Mouse (Mus musculus): ENCODE results near the gene 2310050C09Rik. TPM values are rescaled to one million over a fixed set of nuclear protein-coding genes. Genes with fewer than 3 reads are reported as not detected.

The 2310050C09Rik gene
- total RNA-seq (2023), result not detected in 4 replicates

DNA sequence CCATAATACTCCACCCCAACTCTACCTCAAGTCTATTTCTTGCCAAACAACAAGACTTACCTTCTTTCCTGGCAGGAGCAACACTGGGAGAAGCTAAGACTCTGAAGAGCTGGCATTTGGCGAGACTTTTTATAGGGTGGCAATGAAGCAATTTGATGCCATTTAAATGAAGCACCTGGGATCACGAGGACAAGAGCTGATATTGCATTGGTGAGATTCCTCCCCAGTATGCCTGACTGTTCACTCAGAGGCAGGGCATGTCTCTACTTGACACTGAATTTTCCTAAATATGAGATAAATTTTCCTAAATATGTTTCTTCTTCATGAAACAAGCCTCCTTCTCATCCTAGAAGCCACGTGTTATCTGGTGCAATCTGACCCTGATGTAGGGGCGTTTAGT, at the start of gene 2310050C09Rik:
TSS of gene 2310050C09Rik (minus strand) at position 101 of the 400 bp plus-strand sequence.

GRCm38 (mm10) chr3:92851186-92851585, 18.8 kb downstream of the 2310050C09Rik start, which contains the start of gene Lce1l:
Gene Lce1l (minus strand): TSS chr3:92851286.

DNA sequence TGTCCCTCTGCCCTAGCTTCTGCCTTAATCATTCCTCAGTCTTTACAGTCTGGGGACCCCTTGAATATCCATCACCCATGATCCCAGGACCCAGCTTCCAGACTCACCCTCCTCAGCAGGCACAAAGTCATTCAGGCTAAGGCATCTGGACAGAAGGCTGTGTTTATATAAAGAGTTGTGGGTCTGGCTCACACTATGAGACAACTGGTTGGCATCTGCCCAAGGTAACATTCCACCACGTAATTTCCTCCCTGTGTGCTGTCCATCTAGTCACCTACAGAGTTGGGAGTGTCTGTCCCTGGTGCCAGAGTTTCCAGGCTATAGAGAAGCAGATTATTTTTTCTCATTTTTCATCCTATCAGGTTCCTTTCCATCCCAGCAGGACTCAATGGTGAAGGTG, 42.9 kb downstream of the 2310050C09Rik start, which contains the start of gene Kprp:
TSS of gene Kprp (minus strand) at position 140 of the 400 bp plus-strand sequence.

Other genes with a start within 250 kb of the 2310050C09Rik start
- not detected in 4 replicates for gene Lce6a, start 248.6 kb downstream of the 2310050C09Rik start, total RNA-seq (2023)
- gene Lce1a1, start 221.9 kb downstream of the 2310050C09Rik start, total RNA-seq (2023), result not detected in 4 replicates
- gene Lce1b, start 213.3 kb downstream of the 2310050C09Rik start, total RNA-seq (2023), result not detected in 4 replicates
- not detected in 4 replicates for gene Lce1a2, start 199.9 kb downstream of the 2310050C09Rik start, total RNA-seq (2023)
- not detected in 4 replicates for gene Lce1c, start 191.0 kb downstream of the 2310050C09Rik start, total RNA-seq (2023)
- not detected in 4 replicates for gene Lce1d, start 183.0 kb downstream of the 2310050C09Rik start, total RNA-seq (2023)
- gene Lce1e, start 161.1 kb downstream of the 2310050C09Rik start, total RNA-seq (2023), result not detected in 4 replicates
- not detected in 4 replicates for gene Lce1f, start 149.9 kb downstream of the 2310050C09Rik start, total RNA-seq (2023)
- gene Gm38119, start 131.1 kb downstream of the 2310050C09Rik start, total RNA-seq (2023), result not detected in 4 replicates
- not detected in 4 replicates for gene Lce1g, start 117.9 kb downstream of the 2310050C09Rik start, total RNA-seq (2023)
- gene Lce1h, start 105.2 kb downstream of the 2310050C09Rik start, total RNA-seq (2023), result not detected in 4 replicates
- gene Lce1i, start 91.3 kb downstream of the 2310050C09Rik start, total RNA-seq (2023), result not detected in 4 replicates
- not detected in 4 replicates for gene Lce1j, start 79.7 kb downstream of the 2310050C09Rik start, total RNA-seq (2023)
- not detected in 4 replicates for gene Lce1k, start 62.3 kb downstream of the 2310050C09Rik start, total RNA-seq (2023)
- not detected in 4 replicates for gene Kprp, start 43.0 kb downstream of the 2310050C09Rik start, total RNA-seq (2023)
- not detected in 4 replicates for gene Lce1l, start 18.9 kb downstream of the 2310050C09Rik start, total RNA-seq (2023)
- not detected in 4 replicates for gene Lce3a, start 56.0 kb upstream of the 2310050C09Rik start, total RNA-seq (2023)
- not detected in 4 replicates for gene Lce3b, start 62.8 kb upstream of the 2310050C09Rik start, total RNA-seq (2023)
- gene Lce3c, start 74.3 kb upstream of the 2310050C09Rik start, total RNA-seq (2023), result not detected in 4 replicates
- gene Lce3d, start 87.2 kb upstream of the 2310050C09Rik start, total RNA-seq (2023), result not detected in 4 replicates
- gene Lce3e, start 96.8 kb upstream of the 2310050C09Rik start, total RNA-seq (2023), result not detected in 4 replicates
- not detected in 4 replicates for gene Lce3f, start 122.0 kb upstream of the 2310050C09Rik start, total RNA-seq (2023)
- not detected in 4 replicates for gene Crct1, start 145.5 kb upstream of the 2310050C09Rik start, total RNA-seq (2023)
- gene Lce1m, start 148.8 kb upstream of the 2310050C09Rik start, total RNA-seq (2023), result not detected in 4 replicates
- not detected in 4 replicates for gene Gm4858, start 198.6 kb upstream of the 2310050C09Rik start, total RNA-seq (2023)

Data from B cell, adult 62 days (primary cell).